Mouse (Mus musculus) neural tube, embryonic 15.5 days (tissue): ENCODE measurements around the gene Ccdc66. TPM values are rescaled to one million over a fixed set of nuclear protein-coding genes. Genes with fewer than 3 reads are reported as not detected.

Source experiments
- ATAC-seq: fragments of 200-750 bp; cut with Nextera tagmentation; 2 replicates; pipeline ENCODE4 v1.8.0; 2017; ENCODE audit warnings: mild to moderate bottlenecking, moderate TSS enrichment, moderate library complexity; ENCODE audit not compliant: low FRiP score
- H3K27ac ChIP-seq: fragments of 300-500 bp; sonication (generic); replicated peaks from 2 replicates; pipeline ENCODE4 v1.5.1; 2015; ENCODE audit warnings: mild to moderate bottlenecking, inconsistent platforms
- H3K27me3 ChIP-seq: fragments of 300-500 bp; sonication (generic); replicated peaks from 2 replicates; pipeline ENCODE4 v1.6.1; 2015; ENCODE audit warnings: inconsistent platforms
- H3K36me3 ChIP-seq: fragments of 300-500 bp; sonication (generic); 2 replicates; pipeline ENCODE4 v1.6.1; 2015; ENCODE audit warnings: inconsistent platforms
- H3K4me1 ChIP-seq: fragments of 300-500 bp; sonication (generic); 2 replicates; pipeline ENCODE4 v1.6.1; 2015; ENCODE audit warnings: inconsistent platforms
- H3K4me2 ChIP-seq: fragments of 300-500 bp; sonication (generic); 2 replicates; pipeline ENCODE4 v1.6.1; 2015; ENCODE audit warnings: inconsistent platforms, mild to moderate bottlenecking, moderate library complexity
- H3K4me3 ChIP-seq: fragments of 300-500 bp; sonication (generic); replicated peaks from 2 replicates; pipeline ENCODE4 v1.5.1; 2015; ENCODE audit warnings: mild to moderate bottlenecking, inconsistent platforms
- H3K9ac ChIP-seq: fragments of 300-500 bp; sonication (generic); replicated peaks from 2 replicates; pipeline ENCODE4 v1.6.1; 2015; ENCODE audit warnings: mild to moderate bottlenecking, inconsistent platforms
- H3K9me3 ChIP-seq: fragments of 300-500 bp; sonication (generic); replicated peaks from 2 replicates; pipeline ENCODE4 v1.6.1; 2016; ENCODE audit warnings: inconsistent platforms
- WGBS: fragments of 180-500 bp; shearing (Covaris S2); methylation state at CpG from one replicate; pipeline ENCODE4 v1.1.7; 2015; ENCODE audit warnings: mixed read lengths; 5-methylcytosine and 5-hydroxymethylcytosine counted together
- polyA plus RNA-seq: library from polyadenylated mRNA; unstranded; fragments of >200 nt; fragmentation: Nextera tagmentation; extraction: Ambion mirVana; gene quantifications from 2 replicates; pipeline ENCODE4 v1.2.1, GENCODE M21; 2015

Gene Ccdc66
- 11.2 and 11.9 TPM in 2 replicates for polyA plus RNA-seq

DNA sequence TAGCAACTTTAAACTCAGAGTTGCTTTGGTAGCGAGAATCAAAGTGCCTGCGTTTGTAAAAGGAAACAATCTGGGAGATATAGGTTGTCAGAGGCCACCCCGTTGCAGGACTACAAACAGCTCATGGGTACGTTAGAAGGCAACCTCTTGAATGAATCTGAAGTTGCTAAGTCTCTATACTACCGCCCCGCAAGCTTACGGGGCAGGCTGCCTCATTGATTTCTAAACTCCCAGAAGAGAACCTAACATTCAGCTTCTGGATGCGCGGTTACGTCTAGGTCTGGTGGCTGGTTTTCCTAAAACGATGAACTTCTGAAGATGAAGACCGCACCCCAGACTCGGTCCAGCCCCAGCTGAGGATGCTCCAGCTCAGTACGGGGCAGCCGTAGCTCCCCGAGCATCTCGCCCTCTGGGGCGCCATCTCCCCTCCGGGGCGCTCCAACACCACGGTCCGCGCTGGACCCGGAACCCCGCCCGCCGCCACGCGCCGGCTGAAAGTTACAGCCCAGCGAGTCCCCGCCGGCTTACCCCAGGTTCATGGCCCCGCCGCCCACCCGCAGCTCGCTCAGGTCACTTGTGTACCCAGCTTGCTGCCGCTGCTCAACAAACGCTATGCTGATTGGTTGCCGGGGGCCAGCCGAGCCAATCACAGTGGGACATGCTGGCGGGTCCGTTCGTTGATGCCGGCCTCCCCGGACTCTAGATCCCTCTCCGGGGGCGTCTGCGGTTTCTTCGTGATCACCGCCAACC, at the start of gene Ccdc66:
Ccdc66 (minus strand) TSS at position 567 of the 750 bp plus-strand sequence.
- Histone ChIP-seq H3K27me3 (no peaks in the 10 kb centered on the region), H3K9ac (peak within 1 kb of the TSS; percentile 86), H3K4me3 (peak within 1 kb of the TSS; percentile 91), H3K4me1 (peaks cover 16% of the 10 kb centered on the region), H3K4me2 (peak within 1 kb of the TSS; percentile 66), H3K9me3 (no peaks in the 10 kb centered on the region), H3K36me3 (no peaks in the 10 kb centered on the region; the same call in 1 of the 2 replicates), H3K27ac (peak within 1 kb of the TSS; percentile 80)
- WGBS, result under 1% methylated on average over 51 of the region's 51 CpGs
- ATAC-seq, result peak; percentile 98

DNA sequence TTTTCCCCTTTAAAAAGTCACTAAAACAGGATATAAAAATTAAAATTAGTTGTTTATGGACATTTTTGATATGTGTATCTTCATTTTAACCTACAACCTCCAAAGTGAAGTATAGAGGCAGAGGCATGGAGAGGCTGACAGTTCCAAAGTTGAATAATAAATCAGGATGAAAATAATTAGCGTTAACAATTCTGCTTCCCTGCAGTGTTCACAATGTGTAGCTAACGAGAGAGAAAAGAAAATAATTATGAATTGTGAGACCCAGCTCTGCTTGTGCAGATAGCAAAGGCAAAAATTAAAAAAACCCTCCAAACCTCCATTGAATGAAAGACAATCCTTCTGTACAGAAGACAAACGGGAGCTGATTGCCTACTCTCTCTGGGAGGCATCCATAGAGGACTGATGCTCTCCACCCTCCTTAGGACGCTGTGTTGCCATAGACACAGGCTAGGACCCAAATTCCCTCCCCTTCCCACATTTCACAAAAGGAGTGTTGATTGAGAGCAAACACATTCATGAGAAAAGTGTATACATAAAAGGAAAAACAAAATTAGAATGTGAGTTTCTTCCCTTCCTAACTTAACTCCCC, 35.7 kb upstream of the Ccdc66 start:
- H3K9me3 ChIP-seq, result no peaks in the 10 kb centered on the region
- no peak overlapping the region for H3K9ac ChIP-seq
- no peaks in the 10 kb centered on the region for H3K27me3 ChIP-seq
- no peak overlapping the region for H3K4me2 ChIP-seq
- no peaks in the 10 kb centered on the region for H3K36me3 ChIP-seq
- ATAC-seq, result no peak
- no peaks in the 10 kb centered on the region for H3K4me1 ChIP-seq
- 65% methylated on average over 4 of the region's 4 CpGs for WGBS
- no peak overlapping the region for H3K27ac ChIP-seq
- H3K4me3 ChIP-seq, result no peak overlapping the region

DNA sequence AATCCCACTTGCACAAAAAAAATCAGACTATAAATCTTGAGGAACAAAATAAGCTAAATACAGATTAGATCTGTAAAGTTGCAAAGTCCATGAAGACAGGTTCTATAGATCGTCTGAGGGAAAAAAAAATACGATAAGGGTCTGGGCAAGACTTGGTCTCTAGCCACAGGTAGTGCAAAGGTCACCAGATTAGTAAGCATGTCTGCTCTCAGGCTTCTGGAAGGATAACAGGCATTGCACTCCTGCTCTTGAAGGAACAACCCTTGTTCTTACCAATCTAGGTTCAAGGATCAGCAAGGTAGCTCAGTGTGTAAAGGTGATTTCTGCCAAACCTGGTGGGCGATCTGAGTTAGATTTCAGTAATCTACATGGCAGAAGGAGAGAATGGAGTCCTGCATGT, 28.2 kb upstream of the Ccdc66 start:
- no peak overlapping the region for H3K4me3 ChIP-seq
- no peak overlapping the region for H3K9ac ChIP-seq
- 84% methylated on average over 3 of the region's 3 CpGs for WGBS
- no peaks in the 10 kb centered on the region for H3K9me3 ChIP-seq
- no peaks in the 10 kb centered on the region for H3K27me3 ChIP-seq
- H3K36me3 ChIP-seq, result no peaks in the 10 kb centered on the region
- no peak for ATAC-seq
- H3K4me1 ChIP-seq, result no peaks in the 10 kb centered on the region
- H3K4me2 ChIP-seq, result no peak overlapping the region
- no peak overlapping the region for H3K27ac ChIP-seq

DNA sequence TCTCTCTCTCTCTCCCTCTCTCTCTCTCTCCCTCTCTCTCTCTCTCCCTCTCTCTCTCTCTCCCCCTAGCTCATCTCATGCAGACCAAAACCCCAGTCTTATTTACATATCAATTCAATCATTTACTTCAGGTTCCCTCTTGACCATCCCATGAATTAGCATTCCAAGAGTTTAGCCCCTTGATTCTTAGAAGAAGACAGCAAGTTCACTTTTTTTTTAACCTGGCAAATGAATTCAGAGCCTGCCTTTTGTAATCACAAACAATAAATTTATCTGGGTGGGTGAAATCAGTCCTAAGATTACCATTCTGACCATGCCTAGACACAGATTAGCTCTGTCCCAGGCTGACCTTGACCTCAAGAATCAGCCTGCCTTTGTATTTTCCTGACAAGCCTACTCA, 16.3 kb upstream of the Ccdc66 start:
- ATAC-seq, result no peak
- no peaks in the 10 kb centered on the region for H3K9me3 ChIP-seq
- no peak overlapping the region for H3K27ac ChIP-seq

DNA sequence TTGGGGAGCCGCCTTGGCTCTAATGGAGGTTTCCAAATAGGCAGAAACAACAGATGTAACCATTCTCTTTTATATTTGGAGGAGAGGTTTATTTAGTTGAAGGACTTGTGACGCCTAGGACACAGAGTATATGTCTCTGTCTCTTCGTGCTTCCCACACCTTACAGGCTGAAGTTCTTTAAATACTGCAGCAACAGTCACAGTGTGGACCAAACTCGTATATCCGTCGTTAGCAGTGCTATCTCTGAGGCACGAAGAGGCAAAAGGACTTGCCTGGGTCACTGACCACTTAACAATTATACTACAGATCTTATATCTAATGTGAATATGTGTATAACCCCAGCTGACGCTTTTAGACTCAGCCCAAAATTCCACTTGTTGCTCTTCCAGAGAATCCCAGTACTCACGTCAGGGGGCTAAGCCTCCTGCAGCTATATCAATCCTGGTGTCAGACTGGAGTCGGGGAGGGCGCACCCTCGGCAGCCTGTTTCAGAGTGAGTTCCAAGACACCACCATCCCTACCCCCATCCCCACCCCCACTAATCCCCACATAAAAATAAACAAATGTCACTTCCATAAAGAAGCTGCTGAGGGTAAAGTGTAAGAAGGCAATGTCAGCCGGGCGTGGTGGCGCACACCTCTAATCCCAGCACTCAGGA, 513 bp upstream of the Ccdc66 start:
- WGBS, result 30% methylated on average over 15 of the region's 15 CpGs
- peak overlapping the region; percentile 91 for H3K4me3 ChIP-seq
- no peaks in the 10 kb centered on the region for H3K9me3 ChIP-seq
- H3K4me1 ChIP-seq, result peaks cover 16% of the 10 kb centered on the region
- peak overlapping the region; percentile 66 for H3K4me2 ChIP-seq
- ATAC-seq, result peak; percentile 69
- H3K27me3 ChIP-seq, result no peaks in the 10 kb centered on the region
- peak overlapping the region; percentile 80 for H3K27ac ChIP-seq
- peak overlapping the region; percentile 86 for H3K9ac ChIP-seq
- H3K36me3 ChIP-seq, result no peaks in the 10 kb centered on the region

More for the DNA sequence above, 16.3 kb upstream of the Ccdc66 start:
- Histone ChIP-seq H3K27me3 (no peaks in the 10 kb centered on the region), H3K4me3 (no peak overlapping the region), H3K4me1 (no peaks in the 10 kb centered on the region), H3K9ac (no peak overlapping the region), H3K4me2 (no peak overlapping the region), H3K36me3 (no peaks in the 10 kb centered on the region)

DNA sequence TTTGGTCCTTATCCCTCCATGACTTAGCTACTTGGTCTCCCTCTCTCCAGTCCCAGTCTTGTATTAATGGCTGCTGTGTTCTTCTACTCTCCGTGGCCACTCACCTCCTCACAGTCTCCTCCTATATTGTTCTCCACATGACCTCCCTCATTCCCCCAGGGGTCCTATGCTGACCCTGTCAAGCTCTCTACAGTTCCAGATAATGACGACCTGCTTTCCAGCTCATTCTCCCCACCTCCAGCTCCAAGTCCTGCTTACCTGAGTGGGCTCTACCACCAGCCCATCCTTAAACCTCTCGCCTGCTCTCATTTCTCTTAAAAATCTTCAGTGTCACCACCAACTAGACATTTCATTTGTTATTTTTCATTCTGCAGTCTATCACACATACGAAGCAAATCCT, 7.2 kb downstream of the Ccdc66 start:
- H3K27ac ChIP-seq, result no peak overlapping the region
- H3K4me3 ChIP-seq, result no peak overlapping the region
- no peaks in the 10 kb centered on the region for H3K4me1 ChIP-seq
- 87% methylated on average over 4 of the region's 4 CpGs for WGBS
- no peaks in the 10 kb centered on the region for H3K27me3 ChIP-seq
- H3K9ac ChIP-seq, result no peak overlapping the region
- no peak for ATAC-seq
- H3K36me3 ChIP-seq, result peaks cover 18% of the 10 kb centered on the region
- H3K9me3 ChIP-seq, result no peaks in the 10 kb centered on the region
- H3K4me2 ChIP-seq, result no peak overlapping the region

DNA sequence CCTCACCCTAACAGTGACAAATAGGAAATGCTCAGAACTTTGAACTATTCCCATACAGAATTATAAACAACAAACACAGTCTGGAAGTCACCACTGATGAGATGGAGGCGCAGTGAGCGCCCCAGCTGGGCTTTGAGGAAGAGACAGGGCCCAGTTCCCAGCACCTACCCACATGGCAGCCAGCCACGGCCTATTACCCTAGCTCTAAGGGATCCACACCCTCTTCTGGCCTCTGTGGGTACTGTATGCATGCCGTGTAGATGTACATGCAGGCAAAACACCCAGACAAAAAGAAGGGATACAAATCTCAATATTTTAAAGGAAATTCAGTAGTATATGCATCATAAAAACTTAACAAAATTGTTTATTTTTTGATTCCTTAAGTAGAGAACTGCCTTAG, 14.7 kb downstream of the Ccdc66 start:
- Histone ChIP-seq H3K4me2 (no peak overlapping the region), H3K27ac (no peak overlapping the region), H3K9me3 (no peaks in the 10 kb centered on the region), H3K27me3 (no peaks in the 10 kb centered on the region), H3K4me3 (no peak overlapping the region), H3K9ac (no peak overlapping the region), H3K4me1 (no peaks in the 10 kb centered on the region), H3K36me3 (peaks cover 61% of the 10 kb centered on the region)
- 90% methylated on average over 4 of the region's 4 CpGs for WGBS
- ATAC-seq, result no peak

DNA sequence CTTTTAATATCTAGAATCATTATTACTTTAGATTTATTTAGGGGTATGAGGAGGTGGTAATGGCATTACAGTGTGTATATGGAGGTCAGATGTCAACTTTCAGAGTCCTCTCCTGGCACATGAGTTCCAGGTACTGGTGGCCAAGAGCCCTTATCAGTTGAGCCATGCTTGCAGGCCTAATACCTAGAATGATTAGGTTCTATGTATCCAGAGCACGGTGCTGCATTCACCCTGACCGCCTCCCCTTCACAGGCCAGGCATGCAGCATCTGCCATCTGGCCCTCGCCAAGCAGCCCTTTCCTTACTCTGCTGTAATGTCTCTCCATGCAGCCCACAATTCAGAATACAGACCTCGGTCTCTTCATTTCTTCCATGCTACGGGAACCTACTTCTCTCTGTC, 16.9 kb downstream of the Ccdc66 start:
- WGBS, result 92% methylated on average over 5 of the region's 5 CpGs
- Histone ChIP-seq H3K4me2 (no peak overlapping the region), H3K9me3 (no peaks in the 10 kb centered on the region), H3K36me3 (peaks cover 56% of the 10 kb centered on the region), H3K4me3 (no peak overlapping the region), H3K4me1 (no peaks in the 10 kb centered on the region), H3K9ac (no peak overlapping the region), H3K27me3 (no peaks in the 10 kb centered on the region), H3K27ac (no peak overlapping the region)
- no peak for ATAC-seq

DNA sequence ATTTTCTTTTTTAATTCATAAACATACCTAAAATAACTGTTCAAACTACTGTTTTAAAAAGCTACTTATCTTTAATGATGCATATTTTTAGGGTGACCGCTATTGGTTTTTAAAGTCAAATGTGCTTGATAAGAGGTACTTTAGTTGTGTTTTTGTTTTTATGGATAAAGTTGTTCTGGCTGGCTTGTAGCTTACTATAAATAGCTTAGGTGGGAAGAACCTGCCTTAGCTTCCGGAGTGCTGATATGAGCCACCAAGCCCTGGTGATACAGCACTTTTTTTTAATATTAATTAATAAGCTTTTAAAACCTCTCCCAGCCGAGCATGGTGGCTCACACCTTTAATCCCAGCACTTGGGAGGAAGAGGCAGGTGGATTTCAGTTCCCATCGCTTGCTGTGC, 61.3 kb downstream of the Ccdc66 start:
- Histone ChIP-seq H3K4me3 (no peak overlapping the region), H3K27ac (no peak overlapping the region), H3K36me3 (peaks cover 36% of the 10 kb centered on the region), H3K9ac (no peak overlapping the region), H3K9me3 (no peaks in the 10 kb centered on the region), H3K27me3 (no peaks in the 10 kb centered on the region), H3K4me2 (no peak overlapping the region), H3K4me1 (no peaks in the 10 kb centered on the region)
- ATAC-seq, result no peak
- WGBS, result 93% methylated on average over 4 of the region's 4 CpGs

DNA sequence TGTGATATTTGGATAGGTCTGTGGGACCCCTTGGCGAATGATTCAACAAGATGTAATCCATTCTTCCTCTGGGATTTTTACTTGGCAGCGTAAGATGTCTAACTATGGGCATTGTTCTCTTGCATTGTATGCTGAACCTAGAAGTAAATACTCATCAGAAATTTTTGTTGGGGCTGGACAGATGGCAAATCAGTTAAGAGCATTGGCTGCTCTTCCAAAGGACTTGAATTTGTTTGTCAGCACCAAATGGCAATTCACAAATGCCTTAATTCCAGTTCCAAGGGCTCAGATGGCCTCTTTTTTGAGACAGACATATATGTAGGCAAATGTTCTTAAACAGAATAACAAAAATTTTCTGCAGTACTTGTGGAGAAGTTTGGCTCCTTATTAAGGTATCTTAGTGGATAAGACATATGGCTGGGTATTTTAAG, 63.4 kb downstream of the Ccdc66 start:
- Histone ChIP-seq H3K36me3 (peaks cover 35% of the 10 kb centered on the region), H3K9ac (no peak overlapping the region), H3K9me3 (no peaks in the 10 kb centered on the region), H3K27me3 (no peaks in the 10 kb centered on the region), H3K4me2 (no peak overlapping the region), H3K4me3 (no peak overlapping the region), H3K27ac (no peak overlapping the region), H3K4me1 (no peaks in the 10 kb centered on the region)
- 71% methylated on average over 2 of the region's 2 CpGs for WGBS
- no peak for ATAC-seq

DNA sequence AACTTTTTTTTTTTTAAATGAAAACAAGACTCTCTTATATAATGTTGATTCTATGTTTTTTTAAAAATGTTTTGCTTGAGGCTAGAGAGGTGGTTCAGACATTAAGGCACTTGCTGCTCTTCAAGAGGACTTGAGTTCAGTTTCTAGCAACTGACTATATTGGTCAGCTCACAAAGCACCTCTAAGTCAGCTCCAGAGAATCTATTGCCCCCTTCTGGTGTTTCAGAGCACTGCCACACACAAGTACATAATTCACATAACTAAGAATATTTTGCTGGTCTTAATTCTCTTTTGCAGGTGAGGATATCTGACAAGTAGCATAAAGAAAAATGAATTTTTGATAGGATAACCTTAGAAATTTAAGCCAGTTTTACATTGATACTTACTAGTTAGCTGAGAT, 67.3 kb downstream of the Ccdc66 start:
- Histone ChIP-seq H3K4me3 (no peak overlapping the region), H3K36me3 (peaks cover 23% of the 10 kb centered on the region), H3K4me1 (no peaks in the 10 kb centered on the region), H3K27me3 (no peaks in the 10 kb centered on the region), H3K27ac (no peak overlapping the region), H3K9me3 (no peaks in the 10 kb centered on the region), H3K9ac (no peak overlapping the region), H3K4me2 (no peak overlapping the region)
- no peak for ATAC-seq

DNA sequence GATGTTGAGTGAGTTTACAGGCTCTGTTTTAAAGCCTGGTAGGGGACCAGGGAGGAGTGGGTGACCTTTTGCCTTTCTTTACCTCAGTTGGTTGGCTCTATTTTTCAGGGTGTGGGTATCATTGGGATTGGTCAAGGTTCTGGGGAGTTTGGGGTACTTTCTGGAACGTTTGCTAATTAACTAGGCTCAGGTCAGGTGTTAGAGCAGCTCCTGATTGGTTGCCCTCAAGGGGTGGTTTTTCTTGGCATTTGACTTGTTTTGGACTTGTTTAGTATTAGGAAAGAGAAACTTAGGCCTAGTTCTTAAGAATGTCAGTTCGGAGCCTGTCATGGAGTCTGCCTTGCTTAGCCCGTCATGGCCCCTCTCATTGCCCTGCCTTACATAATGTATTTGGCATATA, 71.4 kb downstream of the Ccdc66 start:
- Histone ChIP-seq H3K9ac (no peak overlapping the region), H3K27me3 (no peaks in the 10 kb centered on the region), H3K4me2 (no peak overlapping the region), H3K4me1 (no peaks in the 10 kb centered on the region), H3K27ac (no peak overlapping the region), H3K36me3 (peaks cover 17% of the 10 kb centered on the region), H3K9me3 (0 out of 2 replicates have a peak, but pooled peaks cover 3% of the 10 kb centered on the region), H3K4me3 (no peak overlapping the region)
- 86% methylated on average over 3 of the region's 3 CpGs for WGBS
- ATAC-seq, result no peak
